Mouse (Mus musculus) heart, adult 11 months (tissue): ENCODE results near the gene Olfr1350.

ENCODE experiments used
- DNase-seq: peaks from one replicate; pipeline ENCODE4 v3.0.0; 2022

The Olfr1350 gene

GRCm38 (mm10) chr7:6564541-6564940 lies at the start of gene Olfr1350:
Gene Olfr1350 (plus strand): TSS chr7:6564841.
- peak; percentile 74 for DNase-seq

DNA sequence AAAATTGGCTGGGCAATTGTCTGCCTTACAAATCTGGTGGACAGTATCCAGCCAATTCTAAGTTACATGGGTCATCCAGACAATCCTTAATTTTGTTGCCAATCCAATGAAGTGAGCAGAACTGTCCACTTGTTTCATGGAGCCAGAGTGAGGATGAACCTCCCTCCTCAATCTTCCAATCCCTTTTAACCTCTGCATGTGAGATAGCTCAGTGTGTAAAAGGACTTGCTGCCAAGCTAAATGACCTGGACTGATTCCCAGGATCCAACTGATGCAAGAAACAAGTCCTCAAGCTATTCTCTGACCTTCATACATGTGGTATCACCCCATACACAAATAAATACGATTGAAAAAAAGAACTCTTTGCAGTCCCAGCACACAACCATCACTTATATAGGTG lies 43.0 kb upstream of the Olfr1350 start:
- peak; percentile 73 for DNase-seq

GRCm38 (mm10) chr7:6522850-6523249 lies 41.8 kb upstream of the Olfr1350 start, which contains the start of gene Olfr1349:
Gene Olfr1349 (minus strand): TSS chr7:6522950.
- peak; percentile 43 for DNase-seq

GRCm38 (mm10) chr7:6525001-6525400 lies 39.6 kb upstream of the Olfr1350 start:
- DNase-seq: peak; percentile 40

- peak; percentile 16 for DNase-seq
These were observed 38.5 kb upstream of the Olfr1350 start for GRCm38 (mm10) chr7:6526141-6526540.

DNA sequence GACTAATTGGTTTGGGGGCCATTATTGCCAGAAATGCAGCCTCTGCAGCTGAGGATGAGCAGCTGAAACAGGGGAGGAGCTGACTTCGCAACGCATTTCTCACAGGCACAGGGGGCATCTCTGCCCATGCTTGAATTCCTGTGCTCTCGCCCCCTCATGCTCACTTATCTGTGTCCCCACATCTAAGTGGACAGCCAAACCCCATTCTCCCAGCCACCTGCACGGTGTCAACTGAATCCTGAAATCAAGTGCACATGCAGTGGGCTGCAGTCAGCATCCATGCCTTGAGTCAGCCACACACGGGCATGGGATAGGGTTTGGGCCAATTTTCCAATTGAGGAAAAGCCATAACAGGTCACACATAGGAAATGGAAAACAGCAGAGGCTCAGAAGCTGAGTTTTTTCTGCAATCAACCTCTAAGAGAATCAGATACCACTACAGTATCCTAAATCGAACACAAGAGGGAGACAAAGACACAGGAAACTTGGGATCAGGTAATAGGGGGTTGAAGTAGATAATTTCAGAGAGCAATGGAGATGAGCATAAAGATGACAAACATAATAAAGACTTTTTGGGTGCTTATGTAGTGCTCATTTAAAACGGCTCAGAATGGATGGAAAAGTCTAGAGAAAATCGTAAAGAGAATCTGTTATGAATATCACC lies 21.6 kb downstream of the Olfr1350 start:
- peak; percentile 61 for DNase-seq

GRCm38 (mm10) chr7:6588766-6589165 lies 24.1 kb downstream of the Olfr1350 start:
- peak; percentile 71 for DNase-seq

GRCm38 (mm10) chr7:6603331-6603730 lies 38.7 kb downstream of the Olfr1350 start:
- DNase-seq: peak; percentile 76
